Mouse (Mus musculus) limb, embryonic 11.5 days (tissue): Measurements from ENCODE around the gene Irx3. TPM values are rescaled to one million over a fixed set of nuclear protein-coding genes. Genes with fewer than 3 reads are reported as not detected.

Source experiments
- ATAC-seq: fragments of 200-750 bp; cut with Nextera tagmentation; 2 replicates; pipeline ENCODE4 v1.8.0; 2017; ENCODE audit warnings: low read depth; ENCODE audit not compliant: insufficient number of reproducible peaks, low FRiP score, low TSS enrichment
- DNase-seq: peaks from one replicate; pipeline ENCODE4 v3.0.0-alpha.2; 2015; ENCODE audit warnings: low spot score
- H3K27ac ChIP-seq: fragments of 300-500 bp; sonication (generic); replicated peaks from 2 replicates; pipeline ENCODE4 v1.5.1; 2014; ENCODE audit warnings: low read depth, mild to moderate bottlenecking, low read length
- H3K27me3 ChIP-seq: fragments of 300-500 bp; sonication (generic); 2 replicates; pipeline ENCODE4 v1.6.1; 2014; ENCODE audit warnings: mild to moderate bottlenecking, low read length, mixed read lengths; ENCODE audit not compliant: control insufficient read depth, insufficient read depth
- H3K36me3 ChIP-seq: fragments of 300-500 bp; sonication (generic); 2 replicates; pipeline ENCODE4 v1.6.1; 2014; ENCODE audit warnings: mild to moderate bottlenecking, low read length, moderate library complexity, mixed read lengths; ENCODE audit not compliant: control insufficient read depth, insufficient read depth
- H3K4me1 ChIP-seq: fragments of 300-500 bp; sonication (generic); 2 replicates; pipeline ENCODE4 v1.6.1; 2014; ENCODE audit warnings: low read length, mixed read lengths; ENCODE audit not compliant: control insufficient read depth, insufficient read depth
- H3K4me2 ChIP-seq: fragments of 300-500 bp; sonication (generic); 2 replicates; pipeline ENCODE4 v1.6.1; 2014; ENCODE audit warnings: low read depth, mild to moderate bottlenecking, moderate library complexity; ENCODE audit not compliant: severe bottlenecking
- H3K4me3 ChIP-seq: fragments of 300-500 bp; sonication (generic); 2 replicates; pipeline ENCODE4 v1.5.1; 2014; ENCODE audit warnings: low read depth, low read length
- H3K9ac ChIP-seq: fragments of 300-500 bp; sonication (generic); 2 replicates; pipeline ENCODE4 v1.6.1; 2014; ENCODE audit warnings: mild to moderate bottlenecking, low read length
- H3K9me3 ChIP-seq: fragments of 300-500 bp; sonication (generic); 2 replicates; pipeline ENCODE4 v1.6.1; 2016; ENCODE audit warnings: low read length; ENCODE audit not compliant: control insufficient read depth
- WGBS: fragments of 180-500 bp; shearing (Covaris S2); extraction: QIAGEN DNeasy Blood & Tissue Kit; methylation state at CpG from one replicate; pipeline ENCODE4 v1.1.7; 2014; 5-methylcytosine and 5-hydroxymethylcytosine counted together
- polyA plus RNA-seq: library from polyadenylated mRNA; unstranded; fragments of >200 nt; fragmentation: Nextera tagmentation; extraction: Ambion mirVana; gene quantifications from 2 replicates; pipeline ENCODE4 v1.2.1, GENCODE M21; 2014

Gene Irx3
- polyA plus RNA-seq, 1 experiment from 2014 or later, result 21.0 TPM

GRCm38 (mm10) chr8:91799681-91800522 lies 2.0 kb downstream of the Irx3 start:
- peak overlapping the region; percentile 89 for H3K27ac ChIP-seq
- peaks cover 94% of the 10 kb centered on the region for H3K27me3 ChIP-seq
- H3K4me3 ChIP-seq, result peak overlapping the region; percentile 53
- H3K36me3 ChIP-seq, result no peaks in the 10 kb centered on the region
- WGBS, result under 1% methylated on average over 84 of the region's 89 CpGs
- peak overlapping the region; percentile 81 for H3K4me2 ChIP-seq
- ATAC-seq (no peak), DNase-seq (peak; percentile 68)
- no peaks in the 10 kb centered on the region for H3K9me3 ChIP-seq
- peaks cover 25% of the 10 kb centered on the region for H3K4me1 ChIP-seq
- H3K9ac ChIP-seq, result peak overlapping the region; percentile 76

- Histone ChIP-seq H3K27me3 (peaks cover 92% of the 10 kb centered on the region), H3K4me3 (peak overlapping the region; percentile 53), H3K27ac (peak overlapping the region; percentile 89), H3K4me1 (peaks cover 25% of the 10 kb centered on the region), H3K4me2 (peak overlapping the region; percentile 81), H3K9me3 (no peaks in the 10 kb centered on the region), H3K36me3 (no peaks in the 10 kb centered on the region), H3K9ac (peak overlapping the region; percentile 76)
- DNase-seq (peak; percentile 60), ATAC-seq (no peak)
- WGBS, result 6% methylated on average over 16 of the region's 16 CpGs
Observed at GRCm38 (mm10) chr8:91799016-91799581, 2.8 kb downstream of the Irx3 start.

GRCm38 (mm10) chr8:91797626-91798271 lies 4.1 kb downstream of the Irx3 start:
- WGBS, result 2% methylated on average over 35 of the region's 35 CpGs
- Histone ChIP-seq H3K27me3 (peaks cover 85% of the 10 kb centered on the region), H3K4me1 (peaks cover 24% of the 10 kb centered on the region), H3K4me3 (peak overlapping the region; percentile 53), H3K9ac (peak overlapping the region; percentile 13; the same call in 1 of the 2 replicates), H3K36me3 (no peaks in the 10 kb centered on the region), H3K27ac (no peak overlapping the region), H3K9me3 (no peaks in the 10 kb centered on the region), H3K4me2 (peak overlapping the region; percentile 48)
- peak; percentile 84 for DNase-seq
- ATAC-seq, result no peak

- 21% methylated on average over 6 of the region's 6 CpGs for WGBS
- no peak overlapping the region for H3K27ac ChIP-seq
- ATAC-seq (0 out of 2 replicates have a peak, but pooled peaks have one; percentile 61), DNase-seq (no peak)
- no peak overlapping the region for H3K4me2 ChIP-seq
- no peak overlapping the region for H3K9ac ChIP-seq
- H3K36me3 ChIP-seq, result no peaks in the 10 kb centered on the region
- H3K4me1 ChIP-seq, result peaks cover 3% of the 10 kb centered on the region
- H3K4me3 ChIP-seq, result no peak overlapping the region
- peaks cover 54% of the 10 kb centered on the region for H3K27me3 ChIP-seq
- no peaks in the 10 kb centered on the region for H3K9me3 ChIP-seq
Observed at GRCm38 (mm10) chr8:91793846-91794245, 8.0 kb downstream of the Irx3 start.

GRCm38 (mm10) chr8:91787194-91787895 lies 14.5 kb downstream of the Irx3 start:
- Histone ChIP-seq H3K9ac (no peak overlapping the region), H3K4me2 (no peak overlapping the region), H3K27ac (no peak overlapping the region), H3K4me1 (no peaks in the 10 kb centered on the region), H3K9me3 (no peaks in the 10 kb centered on the region), H3K36me3 (no peaks in the 10 kb centered on the region), H3K27me3 (peaks cover 10% of the 10 kb centered on the region), H3K4me3 (no peak overlapping the region)
- DNase-seq (no peak), ATAC-seq (no peak)
- WGBS, result 88% methylated on average over 9 of the region's 9 CpGs

GRCm38 (mm10) chr8:91782940-91783339 lies 18.9 kb downstream of the Irx3 start:
- no peak overlapping the region for H3K27ac ChIP-seq
- 83% methylated on average over 5 of the region's 5 CpGs for whole genome bisulfite sequencing
- H3K9me3 ChIP-seq, result no peaks in the 10 kb centered on the region
- no peaks in the 10 kb centered on the region for H3K4me1 ChIP-seq
- no peaks in the 10 kb centered on the region for H3K36me3 ChIP-seq
- H3K9ac ChIP-seq, result no peak overlapping the region
- DNase-seq, result no peak
- H3K4me3 ChIP-seq, result no peak overlapping the region
- no peak for ATAC-seq
- peaks cover 5% of the 10 kb centered on the region; the same call in 1 of the 2 replicates for H3K27me3 ChIP-seq
- H3K4me2 ChIP-seq, result no peak overlapping the region

- no peak overlapping the region for H3K4me3 ChIP-seq
- H3K9me3 ChIP-seq, result no peaks in the 10 kb centered on the region
- DNase-seq (no peak), ATAC-seq (no peak)
- H3K9ac ChIP-seq, result no peak overlapping the region
- H3K36me3 ChIP-seq, result no peaks in the 10 kb centered on the region
- H3K4me2 ChIP-seq, result no peak overlapping the region
- 65% methylated on average over 7 of the region's 7 CpGs for WGBS
- H3K4me1 ChIP-seq, result no peaks in the 10 kb centered on the region
- no peak overlapping the region for H3K27ac ChIP-seq
- peaks cover 5% of the 10 kb centered on the region; the same call in 1 of the 2 replicates for H3K27me3 ChIP-seq
Observed at GRCm38 (mm10) chr8:91782201-91782600, 19.7 kb downstream of the Irx3 start.

- H3K36me3 ChIP-seq, result no peaks in the 10 kb centered on the region
- H3K4me2 ChIP-seq, result no peak overlapping the region
- no peaks in the 10 kb centered on the region for H3K4me1 ChIP-seq
- H3K9ac ChIP-seq, result no peak overlapping the region
- DNase-seq (no peak), ATAC-seq (no peak)
- no peak overlapping the region for H3K27ac ChIP-seq
- peaks cover 9% of the 10 kb centered on the region; the same call in 1 of the 2 replicates for H3K27me3 ChIP-seq
- WGBS, result 72% methylated on average over 3 of the region's 3 CpGs
- H3K4me3 ChIP-seq, result no peak overlapping the region
- no peaks in the 10 kb centered on the region for H3K9me3 ChIP-seq
Observed at GRCm38 (mm10) chr8:91780648-91781047, 21.2 kb downstream of the Irx3 start.
